ENCODE assay signal across 24 mouse cellular contexts in genomic region chr6:118836693-118837092, GRCm38 (mm10).
DNase-seq lines count a peak whose midpoint lies in the region; ATAC-seq and TF ChIP-seq lines count a peak whose summit lies in the region.
"Had no signal": no experiment of that assay in that cellular context is flagged by ENCODE, and none has a peak within 500 bp of the region (broad histone marks: within the 10 kb centered on the region; RNA-seq: fewer than 3 reads in every experiment).

No protein-coding gene starts in this region.

- no peak for TF ChIP-seq EP300 in lung, postnatal 0 days (IDR thresholded peaks at IDR 0.05)

- peaks cover 31% of the 10 kb centered on the region for H3K4me1 ChIP-seq in lung, embryonic 14.5 days (ENCODE audit: insufficient read depth)
- H3K4me1 ChIP-seq in lung, postnatal 0 days (ENCODE audit: insufficient read depth, low read depth, low read length) = peaks cover 9% of the 10 kb centered on the region
- H3K4me1 ChIP-seq in liver, embryonic 16.5 days (ENCODE audit: control insufficient read depth, low read depth, low read length) = peaks cover 26% of the 10 kb centered on the region
- peaks cover 82% of the 10 kb centered on the region for H3K4me1 ChIP-seq in heart, embryonic 12.5 days (replicated peaks)

- no peak overlapping the region for H3K4me2 ChIP-seq in lung, embryonic 14.5 days
- H3K4me2 ChIP-seq in lung, postnatal 0 days (replicated peaks; ENCODE audit: low read depth, low read length) = no peak overlapping the region
- H3K4me2 ChIP-seq in liver, embryonic 16.5 days (ENCODE audit: low read depth, low read length) = no peak overlapping the region; the same call in 1 of the 2 replicates
- no peak overlapping the region for H3K4me2 ChIP-seq in heart, embryonic 12.5 days
- H3K4me2 ChIP-seq: embryonic facial prominence, embryonic 12.5 days; heart, embryonic 11.5 days; hindbrain, embryonic 15.5 days; limb, embryonic 12.5 days; lung, embryonic 15.5 days had no signal

- no peak for DNase-seq in lung, embryonic 14.5 days
- DNase-seq in lung, postnatal 0 days (ENCODE audit: low spot score) = no peak
- DNase-seq in MN1 (ENCODE audit: low spot score) = peak; percentile 14
- DNase-seq in c-Kit-positive CD71-positive TER-119-negative erythroid progenitor cells, embryonic 14.5 days (ENCODE audit: low read depth) = peak; percentile 40
- DNase-seq in cerebellum, adult 11 months = no peak
- DNase-seq: adrenal gland, postnatal 36 days; cerebellum, adult 9-10 months; gastrocnemius, adult 2 months; heart, postnatal 14 days; kidney, postnatal 36 days; layer of hippocampus, adult 9-11 months; right cerebral cortex, adult 18-20 months; thymus, postnatal 4 days had no signal

- H3K9ac ChIP-seq in lung, embryonic 14.5 days = no peak overlapping the region
- H3K9ac ChIP-seq in lung, postnatal 0 days (replicated peaks; ENCODE audit: low read depth) = no peak overlapping the region
- no peak overlapping the region for H3K9ac ChIP-seq in liver, embryonic 16.5 days (ENCODE audit: low read depth, low read length)
- no peak overlapping the region for H3K9ac ChIP-seq in heart, embryonic 12.5 days
- H3K9ac ChIP-seq: embryonic facial prominence, embryonic 12.5 days; hindbrain, embryonic 15.5 days; limb, embryonic 12.5 days; lung, embryonic 15.5 days had no signal

- peak overlapping the region; percentile 13; the same call in 1 of the 2 replicates for H3K27ac ChIP-seq in lung, embryonic 14.5 days (ENCODE audit: low read depth)
- H3K27ac ChIP-seq in lung, postnatal 0 days (ENCODE audit: low read length) = no peak overlapping the region
- H3K27ac ChIP-seq in liver, embryonic 16.5 days (ENCODE audit: low read length) = no peak overlapping the region
- H3K27ac ChIP-seq in heart, embryonic 12.5 days (ENCODE audit: poor library complexity, severe bottlenecking) = no peak overlapping the region
- H3K27ac ChIP-seq: embryonic facial prominence, embryonic 12.5 days; gastrocnemius, adult 2 months; hindbrain, embryonic 15.5 days; limb, embryonic 12.5 days; lung, embryonic 15.5 days; macrophage had no signal

- no peak overlapping the region for H3K4me3 ChIP-seq in lung, embryonic 14.5 days (ENCODE audit: low read depth, low read length)
- H3K4me3 ChIP-seq in lung, postnatal 0 days (ENCODE audit: low read depth, low read length) = no peak overlapping the region
- H3K4me3 ChIP-seq in liver, embryonic 16.5 days (ENCODE audit: low read depth, low read length) = no peak overlapping the region
- H3K4me3 ChIP-seq in heart, embryonic 12.5 days = no peak overlapping the region
- H3K4me3 ChIP-seq: embryonic facial prominence, embryonic 12.5 days; erythroblast, embryonic 14.5 days; gastrocnemius, adult 2 months; hindbrain, embryonic 15.5 days; limb, embryonic 12.5 days; lung, embryonic 15.5 days had no signal

- no peaks in the 10 kb centered on the region for H3K36me3 ChIP-seq in lung, embryonic 14.5 days (ENCODE audit: insufficient read depth)
- H3K36me3 ChIP-seq in lung, postnatal 0 days (ENCODE audit: insufficient read depth, low read length) = no peaks in the 10 kb centered on the region
- H3K36me3 ChIP-seq in liver, embryonic 16.5 days (ENCODE audit: control insufficient read depth, insufficient read depth) = no peaks in the 10 kb centered on the region
- no peaks in the 10 kb centered on the region for H3K36me3 ChIP-seq in heart, embryonic 12.5 days
- H3K36me3 ChIP-seq: embryonic facial prominence, embryonic 12.5 days; hindbrain, embryonic 15.5 days; limb, embryonic 12.5 days; lung, embryonic 15.5 days had no signal

- no peaks in the 10 kb centered on the region for H3K27me3 ChIP-seq in lung, embryonic 14.5 days (ENCODE audit: insufficient read depth, low read length)
- H3K27me3 ChIP-seq in lung, postnatal 0 days (replicated peaks; ENCODE audit: insufficient read depth, low read length) = no peaks in the 10 kb centered on the region
- H3K27me3 ChIP-seq in liver, embryonic 16.5 days (ENCODE audit: control insufficient read depth, insufficient read depth, low read depth, low read length) = no peaks in the 10 kb centered on the region
- H3K27me3 ChIP-seq in heart, embryonic 12.5 days (replicated peaks) = no peaks in the 10 kb centered on the region
- H3K27me3 ChIP-seq: embryonic facial prominence, embryonic 12.5 days; hindbrain, embryonic 15.5 days; limb, embryonic 12.5 days; lung, embryonic 15.5 days had no signal

- no peaks in the 10 kb centered on the region for H3K9me3 ChIP-seq in lung, embryonic 14.5 days (ENCODE audit: low read depth, low read length)
- H3K9me3 ChIP-seq in lung, postnatal 0 days (ENCODE audit: low read length) = no peaks in the 10 kb centered on the region
- no peaks in the 10 kb centered on the region for H3K9me3 ChIP-seq in liver, embryonic 16.5 days (replicated peaks; ENCODE audit: control insufficient read depth, low read length)
- no peaks in the 10 kb centered on the region for H3K9me3 ChIP-seq in heart, embryonic 12.5 days (replicated peaks)
- H3K9me3 ChIP-seq: embryonic facial prominence, embryonic 12.5 days; hindbrain, embryonic 15.5 days; limb, embryonic 12.5 days; lung, embryonic 15.5 days had no signal

- 37% methylated on average over 7 of the region's 7 CpGs for WGBS in lung, embryonic 14.5 days
- WGBS in lung, postnatal 0 days = 49% methylated on average over 7 of the region's 7 CpGs
- 22% methylated on average over 7 of the region's 7 CpGs for WGBS in liver, embryonic 16.5 days (ENCODE audit: insufficient replicate concordance)
- 32% methylated on average over 7 of the region's 7 CpGs for WGBS in heart, embryonic 12.5 days

- no peak for TF ChIP-seq CTCF in lung, embryonic 14.5 days (IDR thresholded peaks at IDR 0.05; ENCODE audit: low read depth)
- TF ChIP-seq CTCF in lung, postnatal 0 days (IDR thresholded peaks at IDR 0.05) = no peak

- no peak for ATAC-seq in lung, embryonic 14.5 days (ENCODE audit: insufficient read depth)
- ATAC-seq in lung, postnatal 0 days = no peak
- ATAC-seq in liver, embryonic 16.5 days (ENCODE audit: low read depth) = peak; percentile 57
- no peak for ATAC-seq in heart, embryonic 12.5 days (ENCODE audit: insufficient number of reproducible peaks, low FRiP score)
- ATAC-seq: activated CD4-positive, CD25-positive, alpha-beta regulatory T cell, adult 4 months; intestine, embryonic 16.5 days had no signal

Comparison
In these comparisons a context has a peak if more than half of its experiments do, and no peak if none do; other contexts are left out.
1. DNase-seq: peak in MN1 (single experiment) and c-Kit-positive CD71-positive TER-119-negative erythroid progenitor cells, embryonic 14.5 days (single experiment); none in lung, embryonic 14.5 days (single experiment), lung, postnatal 0 days (single experiment) and cerebellum, adult 11 months (single experiment).